ENCODE assay signal across 12 mouse cellular contexts in the genomic region with DNA sequence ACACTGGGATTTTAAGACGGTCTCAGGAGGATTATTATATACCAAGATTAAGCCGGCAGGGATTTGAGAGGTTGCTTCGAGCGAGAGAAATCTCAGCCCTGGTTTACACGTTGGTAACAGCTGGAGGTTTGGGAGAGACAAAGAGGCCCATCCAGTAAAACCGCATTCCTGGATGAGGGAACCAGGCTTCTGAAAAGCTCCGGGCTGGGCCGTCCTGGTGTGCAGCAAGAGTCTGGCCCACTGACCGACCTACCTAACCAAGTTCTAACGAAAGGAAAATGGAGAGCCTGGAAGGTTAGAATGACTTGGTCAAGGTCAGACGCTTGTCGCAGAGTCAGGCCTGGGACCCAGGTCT. TPM values are rescaled to one million over a fixed set of nuclear protein-coding genes. Genes with fewer than 3 reads are reported as not detected.
DNase-seq lines count a peak whose midpoint lies in the region; ATAC-seq and TF ChIP-seq lines count a peak whose summit lies in the region.
"Had no signal": no experiment of that assay in that cellular context is flagged by ENCODE, and none has a peak within 500 bp of the region (broad histone marks: within the 10 kb centered on the region; RNA-seq: fewer than 3 reads in every experiment).

No protein-coding gene starts in this region.

- no peaks in the 10 kb centered on the region for H3K36me3 ChIP-seq in hindbrain, embryonic 15.5 days
- no peaks in the 10 kb centered on the region for H3K36me3 ChIP-seq in hindbrain, embryonic 12.5 days
- no peaks in the 10 kb centered on the region for H3K36me3 ChIP-seq in midbrain, embryonic 16.5 days (ENCODE audit: control insufficient read depth, insufficient read depth, low read length)
- no peaks in the 10 kb centered on the region for H3K36me3 ChIP-seq in midbrain, embryonic 15.5 days (replicated peaks)
- no peaks in the 10 kb centered on the region for H3K36me3 ChIP-seq in embryonic facial prominence, embryonic 15.5 days
- H3K36me3 ChIP-seq in stomach, embryonic 15.5 days: no peaks in the 10 kb centered on the region
- no peaks in the 10 kb centered on the region; the same call in 1 of the 2 replicates for H3K36me3 ChIP-seq in liver, postnatal 0 days (replicated peaks; ENCODE audit: insufficient read depth, low read length)
- H3K36me3 ChIP-seq: G1E had no signal

- peaks cover 37% of the 10 kb centered on the region for H3K4me1 ChIP-seq in hindbrain, embryonic 15.5 days (replicated peaks)
- peaks cover 32% of the 10 kb centered on the region for H3K4me1 ChIP-seq in hindbrain, embryonic 12.5 days
- H3K4me1 ChIP-seq in midbrain, embryonic 16.5 days (ENCODE audit: control insufficient read depth, insufficient read depth, low read length): peaks cover 32% of the 10 kb centered on the region
- H3K4me1 ChIP-seq in midbrain, embryonic 15.5 days: peaks cover 30% of the 10 kb centered on the region
- peaks cover 48% of the 10 kb centered on the region for H3K4me1 ChIP-seq in embryonic facial prominence, embryonic 15.5 days
- peaks cover 31% of the 10 kb centered on the region for H3K4me1 ChIP-seq in stomach, embryonic 15.5 days
- H3K4me1 ChIP-seq in liver, postnatal 0 days (ENCODE audit: insufficient read depth): peaks cover 9% of the 10 kb centered on the region

- no peak for ATAC-seq in hindbrain, embryonic 15.5 days (ENCODE audit: low FRiP score, low read depth)
- ATAC-seq in hindbrain, embryonic 12.5 days (ENCODE audit: low FRiP score): no peak
- no peak for ATAC-seq in midbrain, embryonic 16.5 days
- ATAC-seq in midbrain, embryonic 15.5 days (replicated peaks): no peak
- no peak for ATAC-seq in embryonic facial prominence, embryonic 15.5 days (ENCODE audit: insufficient number of reproducible peaks, low FRiP score, low TSS enrichment, low read depth)
- ATAC-seq in stomach, embryonic 15.5 days (ENCODE audit: insufficient read depth, low FRiP score, low read depth): no peak
- no peak for ATAC-seq in liver, postnatal 0 days

- peak overlapping the region; percentile 40; the same call in 1 of the 2 replicates for H3K27ac ChIP-seq in hindbrain, embryonic 15.5 days (replicated peaks)
- no peak overlapping the region for H3K27ac ChIP-seq in hindbrain, embryonic 12.5 days
- peak overlapping the region; percentile 45; the same call in 1 of the 2 replicates for H3K27ac ChIP-seq in midbrain, embryonic 16.5 days (ENCODE audit: low read length)
- no peak overlapping the region for H3K27ac ChIP-seq in midbrain, embryonic 15.5 days
- H3K27ac ChIP-seq in embryonic facial prominence, embryonic 15.5 days (replicated peaks): peak overlapping the region; percentile 84
- peak overlapping the region; percentile 65; the same call in 1 of the 2 replicates for H3K27ac ChIP-seq in stomach, embryonic 15.5 days
- no peak overlapping the region for H3K27ac ChIP-seq in liver, postnatal 0 days (ENCODE audit: low read depth)

- no peaks in the 10 kb centered on the region for H3K27me3 ChIP-seq in hindbrain, embryonic 15.5 days
- no peaks in the 10 kb centered on the region for H3K27me3 ChIP-seq in hindbrain, embryonic 12.5 days
- H3K27me3 ChIP-seq in midbrain, embryonic 16.5 days (ENCODE audit: control insufficient read depth, insufficient read depth, low read depth, low read length): no peaks in the 10 kb centered on the region
- H3K27me3 ChIP-seq in midbrain, embryonic 15.5 days (replicated peaks): no peaks in the 10 kb centered on the region
- H3K27me3 ChIP-seq in embryonic facial prominence, embryonic 15.5 days: no peaks in the 10 kb centered on the region
- no peaks in the 10 kb centered on the region for H3K27me3 ChIP-seq in stomach, embryonic 15.5 days (replicated peaks)
- H3K27me3 ChIP-seq in liver, postnatal 0 days (ENCODE audit: insufficient read depth, low read length): no peaks in the 10 kb centered on the region

- H3K4me2 ChIP-seq in hindbrain, embryonic 15.5 days: no peak overlapping the region
- no peak overlapping the region for H3K4me2 ChIP-seq in hindbrain, embryonic 12.5 days (replicated peaks)
- 0 out of 2 replicates have a peak overlapping the region, but pooled peaks have one; percentile 4 for H3K4me2 ChIP-seq in midbrain, embryonic 16.5 days (ENCODE audit: low read length)
- H3K4me2 ChIP-seq in midbrain, embryonic 15.5 days: no peak overlapping the region
- peak overlapping the region; percentile 35 for H3K4me2 ChIP-seq in embryonic facial prominence, embryonic 15.5 days (replicated peaks)
- H3K4me2 ChIP-seq in stomach, embryonic 15.5 days: peak overlapping the region; percentile 29
- no peak overlapping the region for H3K4me2 ChIP-seq in liver, postnatal 0 days (ENCODE audit: low read depth, low read length)
- H3K4me2 ChIP-seq: liver, embryonic 11.5 days had no signal

- TF ChIP-seq EP300 in liver, postnatal 0 days (IDR thresholded peaks at IDR 0.05; ENCODE audit: low read depth): no peak

- no peak for TF ChIP-seq CTCF in liver, postnatal 0 days (IDR thresholded peaks at IDR 0.05; ENCODE audit: low read depth)

- H3K9me3 ChIP-seq in hindbrain, embryonic 15.5 days: no peaks in the 10 kb centered on the region
- no peaks in the 10 kb centered on the region for H3K9me3 ChIP-seq in hindbrain, embryonic 12.5 days (replicated peaks)
- H3K9me3 ChIP-seq in midbrain, embryonic 16.5 days (replicated peaks; ENCODE audit: control insufficient read depth, low read length, poor library complexity, severe bottlenecking): no peaks in the 10 kb centered on the region
- H3K9me3 ChIP-seq in midbrain, embryonic 15.5 days: no peaks in the 10 kb centered on the region
- H3K9me3 ChIP-seq in embryonic facial prominence, embryonic 15.5 days (replicated peaks): no peaks in the 10 kb centered on the region
- H3K9me3 ChIP-seq in stomach, embryonic 15.5 days: no peaks in the 10 kb centered on the region
- H3K9me3 ChIP-seq in liver, postnatal 0 days (ENCODE audit: low read length): no peaks in the 10 kb centered on the region

- H3K9ac ChIP-seq in hindbrain, embryonic 15.5 days: no peak overlapping the region
- no peak overlapping the region for H3K9ac ChIP-seq in hindbrain, embryonic 12.5 days
- no peak overlapping the region for H3K9ac ChIP-seq in midbrain, embryonic 16.5 days (ENCODE audit: low read depth, low read length)
- no peak overlapping the region for H3K9ac ChIP-seq in midbrain, embryonic 15.5 days
- no peak overlapping the region for H3K9ac ChIP-seq in embryonic facial prominence, embryonic 15.5 days
- no peak overlapping the region for H3K9ac ChIP-seq in stomach, embryonic 15.5 days
- H3K9ac ChIP-seq in liver, postnatal 0 days (replicated peaks): no peak overlapping the region

- 64% methylated on average over 12 of the region's 12 CpGs for WGBS in hindbrain, embryonic 15.5 days
- WGBS in hindbrain, embryonic 12.5 days: 63% methylated on average over 12 of the region's 12 CpGs
- 45% methylated on average over 12 of the region's 12 CpGs for WGBS in midbrain, embryonic 16.5 days
- 44% methylated on average over 12 of the region's 12 CpGs for WGBS in midbrain, embryonic 15.5 days
- WGBS in embryonic facial prominence, embryonic 15.5 days: 46% methylated on average over 12 of the region's 12 CpGs
- 52% methylated on average over 12 of the region's 12 CpGs for WGBS in stomach, embryonic 15.5 days
- 75% methylated on average over 12 of the region's 12 CpGs for WGBS in liver, postnatal 0 days (ENCODE audit: insufficient replicate concordance)

- no peak for DNase-seq in liver, postnatal 0 days
- no peak for DNase-seq in urinary bladder, postnatal 4 days (ENCODE audit: low spot score in 2 of 2)
- DNase-seq: heart, postnatal 14 days; thymus, postnatal 14 days had no signal

- H3K4me3 ChIP-seq in hindbrain, embryonic 15.5 days: no peak overlapping the region
- no peak overlapping the region for H3K4me3 ChIP-seq in hindbrain, embryonic 12.5 days
- H3K4me3 ChIP-seq in midbrain, embryonic 16.5 days (ENCODE audit: low read depth, low read length): no peak overlapping the region
- no peak overlapping the region for H3K4me3 ChIP-seq in midbrain, embryonic 15.5 days
- peak overlapping the region; percentile 0 for H3K4me3 ChIP-seq in embryonic facial prominence, embryonic 15.5 days (replicated peaks)
- H3K4me3 ChIP-seq in stomach, embryonic 15.5 days (replicated peaks): no peak overlapping the region
- no peak overlapping the region for H3K4me3 ChIP-seq in liver, postnatal 0 days (ENCODE audit: low read depth, low read length)

RNA-seq across cellular contexts. Expression of gene Ano6, which starts 39.5 kb away (rescaled TPM):
- polyA plus RNA-seq in hindbrain, embryonic 15.5 days (2015; fragmentation: Nextera tagmentation; extraction: Ambion mirVana): 28.6 and 30.1 TPM in 2 replicates
- 40.7 and 44.9 TPM in 2 replicates for polyA plus RNA-seq in hindbrain, embryonic 12.5 days (2016; fragmentation: Nextera tagmentation; extraction: Ambion mirVana)
- polyA plus RNA-seq in midbrain, embryonic 16.5 days (2015; fragmentation: Nextera tagmentation; extraction: Ambion mirVana): 24.6 and 28.2 TPM in 2 replicates
- polyA plus RNA-seq in midbrain, embryonic 15.5 days (2015; fragmentation: Nextera tagmentation; extraction: Ambion mirVana): 26.8 and 29.7 TPM in 2 replicates
- polyA plus RNA-seq in embryonic facial prominence, embryonic 15.5 days (2015; fragmentation: Nextera tagmentation; extraction: Ambion mirVana): 50.3 and 51.5 TPM in 2 replicates
- 37.8 and 43.3 TPM in 2 replicates for polyA plus RNA-seq in stomach, embryonic 15.5 days (2015; fragmentation: Nextera tagmentation; extraction: Ambion mirVana)
- polyA plus RNA-seq in liver, postnatal 0 days (2015; fragmentation: Nextera tagmentation; extraction: Ambion mirVana): 6.0 and 6.9 TPM in 2 replicates

Comparison
In these comparisons a context has a peak if more than half of its experiments do, and no peak if none do; other contexts are left out.
1. H3K27ac ChIP-seq: peak in hindbrain, embryonic 15.5 days (single experiment), midbrain, embryonic 16.5 days (single experiment), embryonic facial prominence, embryonic 15.5 days (single experiment) and stomach, embryonic 15.5 days (single experiment); none in hindbrain, embryonic 12.5 days (single experiment), midbrain, embryonic 15.5 days (single experiment) and liver, postnatal 0 days (single experiment).
2. H3K4me2 ChIP-seq: peak in midbrain, embryonic 16.5 days (single experiment), embryonic facial prominence, embryonic 15.5 days (single experiment) and stomach, embryonic 15.5 days (single experiment); none in hindbrain, embryonic 15.5 days (single experiment), hindbrain, embryonic 12.5 days (single experiment), midbrain, embryonic 15.5 days (single experiment) and liver, postnatal 0 days (single experiment).